Mouse (Mus musculus) heart, adult 2 months (tissue): ENCODE results near the gene Pon2. TPM values are rescaled to one million over a fixed set of nuclear protein-coding genes. Genes with fewer than 3 reads are reported as not detected.

ENCODE experiments used
- DNase-seq, 2 experiments: peaks; one replicate each; pipeline ENCODE4 v3.0.0; 2021
- H3K27ac ChIP-seq: fragments of 200-600 bp; 2 replicates; pipeline ENCODE4 v1.8.1; 2022
- H3K27me3 ChIP-seq: fragments of 200-500 bp; 2 replicates; pipeline ENCODE4 v1.6.1; 2012; ENCODE audit warnings: mild to moderate bottlenecking, low read length, inconsistent platforms, mixed read lengths; ENCODE audit not compliant: control insufficient read depth, insufficient read depth
- H3K36me3 ChIP-seq: fragments of 200-500 bp; 2 replicates; pipeline ENCODE4 v1.6.1; 2012; ENCODE audit warnings: low read length, inconsistent platforms; ENCODE audit not compliant: control insufficient read depth, insufficient read depth
- H3K4me1 ChIP-seq: fragments of 200-500 bp; 2 replicates; pipeline ENCODE4 v1.6.1; 2011; ENCODE audit warnings: low read length; ENCODE audit not compliant: control insufficient read depth, insufficient read depth
- H3K4me3 ChIP-seq: fragments of 200-600 bp; 2 replicates; pipeline ENCODE4 v1.8.1; 2022
- H3K79me2 ChIP-seq: fragments of 200-500 bp; replicated peaks from 2 replicates; pipeline ENCODE4 v1.6.1; 2012; ENCODE audit warnings: mild to moderate bottlenecking, inconsistent platforms, low read length, moderate library complexity, mixed read lengths; ENCODE audit not compliant: control insufficient read depth, insufficient read depth
- H3K9ac ChIP-seq: fragments of 200-500 bp; 2 replicates; pipeline ENCODE4 v1.6.1; 2012; ENCODE audit warnings: low read depth, mild to moderate bottlenecking, control low read depth, inconsistent platforms, low read length, mixed read lengths
- CTCF ChIP-seq: fragments of 200-600 bp; IDR thresholded peaks from 2 replicates; pipeline ENCODE4 v1.8.1; 2022; ENCODE audit warnings: antibody characterized with exemption, mild to moderate bottlenecking, moderate library complexity
- EP300 ChIP-seq: fragments of 200-500 bp; IDR thresholded peaks from 2 replicates; pipeline ENCODE4 v1.6.1; 2011; ENCODE audit warnings: low read depth, low read length, control low read depth; ENCODE audit not compliant: insufficient read depth
- POLR2A ChIP-seq: fragments of 200-500 bp; IDR thresholded peaks from 2 replicates; pipeline ENCODE4 v1.6.1; 2011; ENCODE audit warnings: mild to moderate bottlenecking, low read depth, low read length, control low read depth; ENCODE audit not compliant: insufficient read depth
- WGBS: fragments of 180-500 bp; shearing (Covaris S2); methylation state at CpG from one replicate; pipeline ENCODE4 v1.1.7; 2018; 5-methylcytosine and 5-hydroxymethylcytosine counted together
- intact Hi-C: fragments of 180-260 bp; cut with DNase I; formaldehyde crosslinking; loops from one replicate; pipeline ENCODE4 v1.15.1; 2025
- polyA plus RNA-seq: library from polyadenylated mRNA; depleted of rRNA; stranded (reverse); fragments of >200 nt; gene quantifications from 2 replicates; pipeline ENCODE4 v1.2.3, GENCODE M21; 2012
- total RNA-seq, 2 experiments: library from RNA; stranded (reverse); gene quantifications; 2 replicates each; pipeline ENCODE4 v1.2.3; 2021

Pon2 gene
- total and polyA plus RNA-seq, 3 experiments: 15.9 to 16.8 (median 16.8) TPM

DNA sequence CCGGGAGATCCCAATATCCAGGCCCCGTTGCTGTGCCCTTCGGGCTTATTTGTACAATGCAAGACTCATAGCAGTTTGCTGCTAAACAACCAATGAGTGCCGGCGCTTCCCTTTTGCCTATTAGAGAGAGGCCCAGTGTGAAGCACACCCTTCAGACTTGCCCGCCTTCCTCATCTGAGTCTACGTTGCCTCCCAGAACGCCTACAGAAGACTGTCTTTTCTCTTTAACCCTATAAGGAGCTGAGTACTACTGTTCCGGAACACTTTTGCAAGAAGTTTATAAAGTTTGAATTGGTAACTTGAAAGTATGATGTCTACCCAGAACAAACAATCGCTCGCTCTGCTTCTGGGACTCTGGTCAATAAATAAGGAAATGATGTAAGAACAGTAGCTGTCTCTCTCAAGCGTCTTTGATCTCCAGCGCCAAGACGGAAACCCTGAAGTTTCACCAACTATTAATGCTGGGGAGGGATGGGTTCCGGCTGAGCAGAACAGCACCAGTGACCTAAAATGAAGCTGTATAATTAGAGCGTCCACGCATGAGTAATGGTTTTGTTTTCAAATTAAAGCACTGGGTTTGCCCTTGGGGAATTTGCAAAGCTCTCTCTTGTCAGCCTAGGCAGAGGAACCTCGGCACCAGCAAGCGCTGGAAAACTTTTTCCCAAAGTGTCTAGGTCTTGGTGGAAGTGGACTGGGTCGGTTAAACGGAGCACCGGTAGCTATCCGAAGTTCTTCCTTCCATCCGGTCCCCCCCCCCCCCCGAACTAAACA lies 749 bp downstream of the Pon2 start:
- DNase-seq: peak; percentile 65 to 75
- Histone ChIP-seq H3K36me3 (no peaks in the 10 kb centered on the region), H3K4me3 (peak overlapping the region; percentile 72), H3K9ac (peak overlapping the region; percentile 91), H3K79me2 (peaks cover 2% of the 10 kb centered on the region), H3K4me1 (peaks cover 2% of the 10 kb centered on the region; the same call in 1 of the 2 replicates), H3K27ac (peak overlapping the region; percentile 95), H3K27me3 (no peaks in the 10 kb centered on the region)
- WGBS: 1% methylated on average over 25 of the region's 25 CpGs
- no peak for TF ChIP-seq EP300
- TF ChIP-seq CTCF: no peak
- peak; percentile 35 for TF ChIP-seq POLR2A
- intact Hi-C loops: loop anchor here (2.0 to 10.0 kb wide), 6 partner anchors 37 to 1293 kb away; partner anchors contain the start of genes Asb4, Casd1, Gng11 and Pdk4

- DNase-seq: no peak
- H3K9ac ChIP-seq: no peak overlapping the region
- H3K27me3 ChIP-seq: no peaks in the 10 kb centered on the region
- H3K4me3 ChIP-seq: no peak overlapping the region
- H3K4me1 ChIP-seq: peaks cover 2% of the 10 kb centered on the region; the same call in 1 of the 2 replicates
- 84% methylated on average over 7 of the region's 7 CpGs for WGBS
- peaks cover 2% of the 10 kb centered on the region for H3K79me2 ChIP-seq
- peaks cover 2% of the 10 kb centered on the region for H3K36me3 ChIP-seq
- no peak overlapping the region for H3K27ac ChIP-seq
- TF ChIP-seq EP300 (no peak), CTCF (no peak), POLR2A (no peak)
- intact Hi-C loops: loop anchor here (5.0 to 10.0 kb wide), 5 partner anchors 86 to 1291 kb away; partner anchors contain the start of genes Asb4, Casd1, Gng11 and Pdk4
Measured at GRCm38 (mm10) chr6:5296067-5296466, 2.2 kb downstream of the Pon2 start.

- peaks cover 2% of the 10 kb centered on the region for H3K79me2 ChIP-seq
- peaks cover 2% of the 10 kb centered on the region for H3K36me3 ChIP-seq
- no peak overlapping the region for H3K9ac ChIP-seq
- H3K27ac ChIP-seq: no peak overlapping the region
- DNase-seq: no peak
- no peaks in the 10 kb centered on the region for H3K27me3 ChIP-seq
- WGBS: 90% methylated on average over 16 of the region's 16 CpGs
- no peak for TF ChIP-seq EP300
- TF ChIP-seq POLR2A: no peak
- TF ChIP-seq CTCF: 0 out of 2 replicates have a peak, but pooled peaks have one; percentile 7
- intact Hi-C loops: loop anchor here (5.0 to 10.0 kb wide), 5 partner anchors 87 to 1290 kb away; partner anchors contain the start of genes Asb4, Casd1, Gng11 and Pdk4
- peaks cover 2% of the 10 kb centered on the region; the same call in 1 of the 2 replicates for H3K4me1 ChIP-seq
- no peak overlapping the region for H3K4me3 ChIP-seq
Measured at GRCm38 (mm10) chr6:5294659-5295449, 3.4 kb downstream of the Pon2 start.

GRCm38 (mm10) chr6:5292841-5293240 lies 5.4 kb downstream of the Pon2 start:
- peak in 1 of 2 experiments; percentile 13 for DNase-seq
- Histone ChIP-seq H3K27me3 (no peaks in the 10 kb centered on the region), H3K27ac (no peak overlapping the region), H3K9ac (no peak overlapping the region), H3K4me1 (peaks cover 2% of the 10 kb centered on the region; the same call in 1 of the 2 replicates), H3K36me3 (peaks cover 6% of the 10 kb centered on the region), H3K4me3 (no peak overlapping the region), H3K79me2 (peaks cover 2% of the 10 kb centered on the region)
- TF ChIP-seq POLR2A: no peak
- WGBS: 63% methylated on average over 5 of the region's 5 CpGs
- intact Hi-C loops: loop anchor here (10.0 kb wide), 2 partner anchors 202 to 1288 kb away; partner anchors contain the start of genes Gng11 and Pdk4

- intact Hi-C loops: loop anchor here (10.0 kb wide), 2 partner anchors 203 to 1287 kb away; partner anchors contain the start of genes Gng11 and Pdk4
- peaks cover 1% of the 10 kb centered on the region; the same call in 1 of the 2 replicates for H3K4me1 ChIP-seq
- H3K27ac ChIP-seq: no peak overlapping the region
- peak in 1 of 2 experiments; percentile 16 for DNase-seq
- 58% methylated on average over 4 of the region's 4 CpGs for WGBS
- H3K27me3 ChIP-seq: no peaks in the 10 kb centered on the region
- H3K9ac ChIP-seq: no peak overlapping the region
- peaks cover 2% of the 10 kb centered on the region for H3K79me2 ChIP-seq
- peaks cover 6% of the 10 kb centered on the region for H3K36me3 ChIP-seq
- no peak for TF ChIP-seq EP300
- no peak for TF ChIP-seq POLR2A
- no peak for TF ChIP-seq CTCF
- H3K4me3 ChIP-seq: no peak overlapping the region
Measured at GRCm38 (mm10) chr6:5291450-5291849, 6.8 kb downstream of the Pon2 start.
